Mouse (Mus musculus) megakaryocyte-erythroid progenitor cell, adult 5-6 weeks (primary cell): Measurements from ENCODE around the gene Gcfc2. TPM values are rescaled to one million over a fixed set of nuclear protein-coding genes. Genes with fewer than 3 reads are reported as not detected.

Experiments
- ATAC-seq: replicated peaks from 2 replicates; pipeline ENCODE4 v1.8.0; 2016; ENCODE audit warnings: mild to moderate bottlenecking, inconsistent platforms; ENCODE audit not compliant: severe bottlenecking, poor library complexity, low FRiP score, low TSS enrichment
- total RNA-seq, 2 experiments: library from RNA; stranded (forward) in 1 of 2; stranded (reverse) in 1 of 2; fragments of 200-1000, 215-1000 nt in 1 of 2; fragments of >200 nt in 1 of 2; fragmentation: Nextera tagmentation in 1 of 2; gene quantifications; 2 replicates each; pipeline ENCODE4 v1.2.3; 2014 to 2017

Gcfc2 gene
- total RNA-seq (2014; fragmentation: Nextera tagmentation), result 18.4 and 30.4 TPM in 2 replicates
- 40.2 and 59.2 TPM in 2 replicates for total RNA-seq (2017)

DNA sequence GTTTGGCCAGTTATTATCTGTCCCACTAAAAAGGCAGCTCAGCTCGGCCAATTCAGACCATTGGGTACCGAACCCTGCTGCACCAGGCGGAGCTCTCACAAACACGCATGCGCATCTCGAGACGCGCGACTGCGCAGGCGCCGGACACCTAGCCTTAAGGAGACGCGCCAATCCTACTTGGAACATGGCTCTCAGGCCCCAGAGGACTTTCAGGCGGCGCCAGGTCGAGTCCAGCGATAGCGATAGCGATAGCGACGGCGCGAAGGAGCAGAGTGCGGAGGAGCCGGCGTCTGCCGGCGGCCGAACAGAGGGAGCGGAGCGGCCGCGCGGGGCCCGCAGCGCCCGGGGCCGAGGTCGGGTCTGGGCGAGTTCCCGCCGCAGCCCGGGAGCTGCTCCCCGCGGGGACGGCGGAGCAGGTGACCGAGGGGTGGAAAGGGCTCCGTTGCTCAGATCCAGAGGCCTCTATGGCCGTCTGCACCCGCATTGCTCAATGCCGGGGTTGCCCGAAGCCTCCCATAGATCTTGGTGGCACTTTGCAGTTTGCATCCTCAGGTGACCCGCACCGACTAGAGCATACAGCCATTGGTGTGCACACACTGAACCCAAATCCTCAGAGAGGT lies at the start of gene Gcfc2:
TSS of gene Gcfc2 (plus strand) at position 147 of the 620 bp plus-strand sequence.
- ATAC-seq, result peak; percentile 93

DNA sequence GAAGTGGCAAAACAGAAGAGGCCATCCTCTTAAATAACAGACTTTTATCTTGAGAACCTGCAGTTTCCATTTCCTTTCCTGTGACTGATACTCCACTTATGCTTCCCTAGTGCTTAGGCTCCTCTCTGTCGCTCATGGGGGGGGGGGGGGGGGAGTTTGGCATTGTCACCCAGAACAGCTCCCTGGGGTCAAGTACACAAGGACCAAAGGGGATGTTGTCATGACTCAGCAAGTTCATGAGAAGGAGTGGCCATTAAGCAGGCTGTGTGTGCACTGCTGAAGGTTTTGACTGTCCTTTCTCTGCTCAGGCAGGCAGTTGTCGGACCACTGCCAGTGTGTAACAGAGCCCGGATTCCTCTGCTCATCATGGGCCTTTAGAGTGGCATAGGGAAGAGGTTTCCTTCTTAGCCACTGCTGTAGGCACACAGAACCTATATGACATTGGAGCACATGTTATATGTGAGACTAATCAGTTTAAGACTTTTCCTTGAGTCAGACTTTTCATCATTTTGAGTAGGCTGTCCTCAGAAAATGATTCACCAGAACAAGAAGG lies 27.7 kb upstream of the Gcfc2 start:
- ATAC-seq, result no peak

DNA sequence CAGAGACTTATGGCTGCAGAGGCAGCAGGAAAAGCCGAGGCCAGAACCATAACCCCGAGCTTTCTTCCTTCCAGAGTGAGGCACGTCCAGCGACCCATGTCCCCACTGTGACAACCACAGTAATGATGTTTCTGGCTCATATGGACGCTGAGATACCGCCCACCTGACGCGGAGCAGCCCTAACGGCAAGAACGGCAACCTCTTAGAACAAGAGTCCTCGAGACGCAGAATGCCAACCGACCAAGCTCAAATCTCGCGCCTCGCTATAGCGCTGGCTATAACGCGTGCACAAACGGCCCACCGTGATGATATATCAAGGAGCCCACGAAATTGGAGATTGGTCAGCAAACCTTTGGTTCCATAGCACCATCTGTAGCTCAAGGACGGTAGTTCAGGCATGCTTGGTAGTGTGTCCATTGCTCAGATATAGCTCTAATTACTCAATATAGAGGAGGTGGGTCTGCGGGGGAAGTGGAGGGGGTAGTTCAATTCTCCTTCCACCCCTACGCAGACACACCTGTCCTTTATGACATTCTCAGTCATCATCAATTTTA lies 13.1 kb upstream of the Gcfc2 start:
- ATAC-seq, result no peak

DNA sequence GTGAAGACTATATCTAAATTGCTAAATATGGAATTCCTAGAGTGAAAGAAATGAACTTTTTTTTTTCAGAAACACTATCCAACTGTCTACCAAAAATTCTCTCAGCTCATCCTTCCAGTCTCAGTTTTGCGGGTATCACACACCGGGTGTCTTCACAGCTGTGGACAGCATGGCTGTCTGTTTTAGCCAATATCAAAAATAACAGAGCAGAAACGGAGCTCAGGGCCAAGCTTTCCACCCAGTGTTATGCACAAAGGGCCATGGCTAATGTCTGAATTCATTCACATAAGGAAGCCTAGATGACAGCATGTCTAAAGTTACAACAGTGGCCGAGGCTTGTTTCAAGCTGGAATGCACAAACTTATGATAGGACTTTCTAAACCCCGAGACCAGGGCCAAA lies 12.2 kb upstream of the Gcfc2 start:
- ATAC-seq, result no peak

DNA sequence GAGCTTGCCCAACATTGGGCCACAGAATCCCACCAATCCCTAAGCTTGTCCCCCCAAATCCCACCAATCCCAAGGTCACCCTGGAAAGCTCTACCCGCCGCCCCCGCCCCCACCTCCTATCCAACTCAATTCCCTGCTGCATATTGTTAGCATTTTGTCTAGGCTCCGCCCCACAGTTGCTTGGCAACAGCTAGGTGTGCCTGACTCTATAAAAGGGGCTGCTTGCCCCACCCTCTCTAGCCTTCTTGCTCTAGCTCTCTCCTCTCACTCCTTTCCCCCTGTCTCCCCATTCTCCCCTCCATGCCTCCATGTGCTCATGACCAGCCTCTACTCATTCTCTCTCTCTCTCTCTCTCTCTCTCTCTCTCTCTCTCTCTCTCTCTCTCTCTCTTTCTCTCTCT lies 11.8 kb upstream of the Gcfc2 start:
- ATAC-seq, result no peak

GRCm38 (mm10) chr6:81912177-81912576 lies 11.3 kb upstream of the Gcfc2 start:
- ATAC-seq, result no peak

DNA sequence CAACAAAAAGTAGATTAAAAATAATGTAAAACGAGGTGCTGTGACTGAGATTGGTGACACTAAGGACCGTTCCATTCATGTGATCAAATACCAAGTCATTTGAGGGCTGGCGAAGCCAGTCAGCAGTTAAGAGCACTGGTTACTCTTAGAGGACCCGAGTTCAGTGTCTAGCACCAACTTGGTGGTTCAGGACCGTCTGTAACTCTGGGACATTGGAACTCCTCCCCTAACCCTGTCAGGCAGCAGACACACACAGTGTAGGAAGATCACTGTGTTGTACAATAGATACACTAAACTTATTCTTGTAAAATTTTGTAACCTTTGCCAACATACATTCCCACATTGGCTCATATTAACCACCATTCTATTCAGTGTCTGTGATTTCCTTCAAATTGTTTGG lies 835 bp downstream of the Gcfc2 start:
- peak; percentile 63 for ATAC-seq

- no peak for ATAC-seq
Measured at GRCm38 (mm10) chr6:81929402-81929801, 5.9 kb downstream of the Gcfc2 start.

GRCm38 (mm10) chr6:81933281-81933680 lies 9.8 kb downstream of the Gcfc2 start:
- no peak for ATAC-seq

- no peak for ATAC-seq
Measured at GRCm38 (mm10) chr6:81941718-81942117, 18.2 kb downstream of the Gcfc2 start.

GRCm38 (mm10) chr6:81943281-81943680 lies 19.8 kb downstream of the Gcfc2 start:
- no peak for ATAC-seq

GRCm38 (mm10) chr6:81944432-81944831 lies 21.0 kb downstream of the Gcfc2 start:
- no peak for ATAC-seq

DNA sequence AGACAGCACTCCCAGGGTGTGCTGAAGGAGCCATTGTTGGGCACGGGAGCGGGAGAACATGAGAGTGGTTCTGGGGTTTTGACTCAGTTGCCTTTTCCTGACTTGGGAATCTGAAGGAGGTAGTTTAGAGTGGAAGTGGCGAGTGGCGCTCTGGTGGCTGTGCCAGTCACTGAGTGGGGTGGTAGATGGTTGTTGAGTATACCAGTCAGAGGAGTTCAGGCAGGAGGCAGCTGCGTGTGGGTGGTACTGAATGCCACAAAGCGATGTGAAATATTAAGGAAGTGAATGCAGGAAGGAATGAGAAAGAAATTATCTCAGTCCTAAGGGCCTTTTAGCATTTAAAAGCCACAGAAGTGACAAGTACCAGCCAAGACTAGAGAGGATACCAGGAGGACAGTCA lies 23.4 kb downstream of the Gcfc2 start:
- ATAC-seq, result no peak

DNA sequence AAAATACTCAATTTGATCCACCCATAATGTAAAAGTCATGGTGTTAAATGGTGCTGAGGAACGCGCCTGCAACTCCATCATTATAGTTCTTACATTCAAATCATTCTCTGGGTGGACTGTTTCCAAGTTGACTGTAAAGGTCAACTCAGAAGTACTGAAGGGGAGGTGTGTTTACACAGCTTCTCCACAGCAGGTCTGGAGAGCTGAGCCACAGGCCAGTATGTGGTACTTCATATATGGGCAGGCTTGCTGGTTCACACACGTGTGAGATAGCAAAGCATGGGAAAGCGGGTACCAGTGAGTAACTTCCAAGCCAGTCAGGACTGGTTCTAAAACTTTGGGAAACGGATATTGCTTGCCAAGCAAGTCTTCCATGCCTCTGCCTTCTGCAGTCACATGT lies 31.7 kb downstream of the Gcfc2 start:
- no peak for ATAC-seq

GRCm38 (mm10) chr6:81956399-81956798 lies 32.9 kb downstream of the Gcfc2 start:
- no peak for ATAC-seq

DNA sequence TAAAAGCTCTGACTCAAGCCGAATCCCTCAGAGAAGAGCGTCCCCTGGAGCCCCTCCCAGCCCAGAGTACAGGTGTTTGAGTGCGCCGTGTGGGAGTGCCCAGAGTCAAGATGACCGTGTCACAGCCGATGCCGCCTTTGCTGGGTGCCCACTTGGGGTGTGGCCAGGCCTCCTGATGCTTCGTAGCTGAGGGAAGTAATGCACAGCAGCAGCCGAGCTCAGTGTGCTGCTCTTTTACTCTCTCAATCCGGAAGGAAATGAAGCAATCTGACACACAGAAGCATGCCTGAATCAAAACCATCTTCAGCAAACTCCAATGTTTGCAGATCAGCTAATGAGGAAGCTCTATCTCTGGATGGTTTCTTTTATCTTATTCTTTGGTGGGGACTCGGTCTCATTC lies 34.5 kb downstream of the Gcfc2 start:
- ATAC-seq, result no peak

DNA sequence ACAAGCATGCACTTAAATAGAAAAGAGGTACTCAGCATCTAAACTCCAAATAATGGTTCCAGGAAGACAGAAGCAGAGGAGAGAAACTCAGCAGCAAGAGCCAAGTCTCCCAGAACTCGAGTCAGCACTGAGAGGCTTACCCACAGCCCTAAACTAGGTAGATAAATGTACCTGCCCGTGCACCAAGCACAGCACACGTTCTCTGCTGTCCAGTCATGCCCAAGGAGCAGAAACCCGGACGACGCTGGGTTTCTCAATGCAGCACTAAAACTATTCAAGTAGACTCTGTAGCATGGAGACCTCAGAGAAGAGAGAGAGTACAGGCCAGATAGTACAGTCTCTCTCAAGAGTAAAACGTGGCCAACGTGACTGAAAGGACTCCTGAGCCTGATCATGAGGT lies 36.4 kb downstream of the Gcfc2 start:
- no peak for ATAC-seq

GRCm38 (mm10) chr6:81960284-81960683 lies 36.8 kb downstream of the Gcfc2 start:
- ATAC-seq, result no peak

DNA sequence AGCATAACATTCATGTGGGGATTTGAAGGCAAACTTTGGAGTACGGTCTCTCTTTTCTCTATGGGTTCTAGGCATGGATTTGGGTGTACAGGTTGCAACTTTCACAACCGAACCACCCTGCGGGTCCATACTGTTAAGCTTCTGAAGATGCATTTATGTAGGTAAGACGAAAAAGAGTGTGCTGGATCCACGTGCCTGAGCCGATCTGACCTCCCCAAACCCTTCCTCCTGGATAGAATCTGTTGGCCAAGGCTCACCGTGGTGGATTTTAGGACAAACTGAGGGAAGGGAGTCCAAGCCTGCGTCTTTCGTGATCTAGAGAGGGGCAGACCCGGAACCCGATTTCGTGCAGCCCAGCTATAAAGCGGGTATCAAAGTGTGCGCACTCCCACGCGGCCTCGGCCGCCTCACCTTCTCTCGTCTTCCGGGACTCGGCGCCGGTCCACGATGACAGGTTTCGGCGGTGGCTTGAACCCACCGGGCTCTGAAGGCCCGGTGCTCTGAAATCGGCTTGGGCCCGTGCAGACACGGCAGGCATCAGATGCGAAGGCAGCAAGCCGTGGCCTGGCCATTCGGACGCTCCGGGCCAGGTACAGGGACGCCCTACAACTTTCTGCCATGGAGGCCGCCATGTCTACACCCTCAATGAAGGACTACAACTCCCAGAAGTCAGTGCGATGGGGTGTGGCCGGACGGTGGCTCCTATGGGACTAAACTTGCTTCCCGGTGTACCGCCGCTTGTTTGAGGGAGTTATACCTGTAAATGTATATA lies 42.0 kb downstream of the Gcfc2 start, which contains the start of gene Mrpl19:
TSS of gene Mrpl19 (minus strand) at position 663 of the 772 bp plus-strand sequence.
- ATAC-seq, result peak; percentile 99

DNA sequence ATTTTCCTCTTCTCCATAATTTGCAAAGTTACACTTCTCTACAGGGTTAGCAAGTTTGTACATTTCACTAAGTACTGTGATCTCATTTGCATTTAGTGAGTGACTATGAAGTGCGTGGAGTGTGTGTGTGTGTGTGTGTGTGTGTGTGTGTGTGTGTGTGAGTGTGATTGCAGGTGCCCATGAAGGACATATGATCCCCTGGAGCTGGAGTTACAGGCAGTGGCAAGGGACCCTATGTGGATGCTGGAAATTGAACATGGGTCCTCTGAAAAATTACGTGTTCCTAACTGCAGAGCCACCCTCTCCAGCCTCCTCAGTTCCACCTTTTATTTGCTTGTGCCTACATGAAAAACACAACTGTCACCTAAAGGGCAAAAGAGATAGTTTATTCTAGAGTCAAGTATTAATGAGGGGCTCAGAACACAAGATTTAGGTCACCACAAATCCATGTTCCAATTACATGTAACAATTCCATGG lies 42.6 kb downstream of the Gcfc2 start:
- no peak for ATAC-seq
